Mouse (Mus musculus) ovary, adult 10 weeks (tissue): ENCODE data around the gene Arl13a. TPM values are rescaled to one million over a fixed set of nuclear protein-coding genes. Genes with fewer than 3 reads are reported as not detected.

Source experiments
- polyA plus RNA-seq: library from polyadenylated mRNA; stranded (reverse); fragments of 350-450 nt; fragmentation: Illumina TruSeq; extraction: RNeasy Lipid Tissue Mini Kit (QIAGEN cat#74804); gene quantifications from one replicate; pipeline ENCODE4 v1.2.3, GENCODE M21; 2014

The Arl13a gene
- polyA plus RNA-seq, result not detected

DNA sequence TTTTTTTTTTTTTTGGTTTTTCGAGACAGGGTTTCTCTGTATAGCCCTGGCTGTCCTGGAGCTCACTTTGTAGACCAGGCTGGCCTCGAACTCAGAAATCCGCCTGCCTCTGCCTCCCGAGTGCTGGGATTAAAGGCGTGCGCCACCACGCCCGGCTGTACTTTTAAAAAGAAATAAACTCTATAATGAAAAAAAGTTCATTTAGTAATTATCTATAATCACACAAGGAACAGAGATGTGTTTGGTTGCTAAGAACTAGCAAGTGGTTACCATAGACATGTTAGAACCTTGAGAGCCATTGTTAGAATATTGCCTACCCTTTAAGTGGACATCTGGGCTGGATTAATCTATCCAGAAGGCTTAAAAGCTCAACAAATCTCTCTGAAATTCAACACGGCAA is at the start of gene Arl13a:
Arl13a (plus strand) TSS at position 301 of the 400 bp plus-strand sequence.

DNA sequence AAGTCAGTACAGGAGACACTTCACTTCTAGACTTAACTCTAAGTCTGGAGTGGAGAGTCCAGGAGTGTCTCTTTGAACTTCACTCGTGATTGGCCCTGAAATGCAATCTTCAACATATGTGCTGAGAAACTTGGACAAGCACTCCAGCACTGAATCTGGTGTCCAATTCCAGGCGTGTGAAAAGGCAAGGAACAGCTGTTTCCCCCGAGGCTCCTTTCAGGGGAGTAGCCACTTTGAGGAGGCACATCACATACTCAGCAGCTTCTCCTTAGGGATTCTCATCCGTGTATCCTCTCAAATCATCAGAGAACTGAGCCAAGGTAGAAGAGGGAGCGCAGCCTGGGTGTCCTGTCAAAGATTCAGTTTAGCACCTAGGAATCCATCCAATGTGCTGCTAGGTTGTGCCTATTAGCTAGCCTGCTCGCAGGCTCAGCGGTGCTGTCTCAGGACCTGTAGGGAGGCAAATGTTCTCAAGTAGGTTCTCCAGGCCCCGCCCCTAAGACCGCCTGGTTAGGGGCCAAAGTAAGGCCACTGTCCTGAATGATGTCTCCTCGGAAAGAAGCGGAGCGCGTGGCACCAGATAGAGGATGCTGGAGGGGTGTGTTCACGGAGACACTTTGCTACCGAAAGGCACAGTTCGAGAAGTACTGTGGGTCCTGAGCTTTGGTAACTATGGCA is 25.1 kb upstream of the Arl13a start, which contains the start of gene Xkrx:
Xkrx (minus strand) TSS at position 34 of the 678 bp plus-strand sequence.

DNA sequence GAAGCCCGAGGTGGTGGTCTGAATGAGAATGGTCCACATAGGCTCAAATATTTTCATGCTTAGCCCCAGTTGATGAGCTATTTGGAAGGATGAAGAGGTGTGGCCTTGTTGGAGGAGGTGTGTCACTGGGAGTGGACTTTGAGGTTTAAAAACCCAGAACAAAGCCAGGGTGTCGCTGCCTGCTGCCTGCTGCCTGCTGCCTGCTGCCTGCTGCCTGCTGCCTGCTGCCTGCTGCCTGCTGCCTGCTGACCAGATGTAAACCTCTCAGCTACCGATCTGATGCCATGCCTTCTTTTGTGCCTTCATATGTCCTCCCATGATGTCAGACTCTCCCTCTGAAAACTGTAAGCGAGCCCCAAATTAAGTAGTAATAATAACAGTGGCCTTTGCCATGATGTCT is 34.6 kb downstream of the Arl13a start, which contains the start of gene Nox1:
Nox1 (minus strand) TSS at position 101 of the 400 bp plus-strand sequence.

Other genes with a start within 250 kb of the Arl13a start
- gene Sytl4, start 205.7 kb upstream of the Arl13a start, polyA plus RNA-seq, result 121 TPM
- 104 TPM for gene Cstf2, start 128.3 kb upstream of the Arl13a start, polyA plus RNA-seq
- gene Xkrx, start 25.4 kb upstream of the Arl13a start, polyA plus RNA-seq, result 0.46 TPM
- 0.17 TPM for gene Nox1, start 34.5 kb downstream of the Arl13a start, polyA plus RNA-seq
- gene Trmt2b, start 89.5 kb downstream of the Arl13a start, polyA plus RNA-seq, result 54.2 TPM
- 146 TPM for gene Tmem35a, start 107.7 kb downstream of the Arl13a start, polyA plus RNA-seq
- gene Cenpi, start 120.6 kb downstream of the Arl13a start, polyA plus RNA-seq, result 18.1 TPM
- gene Drp2, start 217.1 kb downstream of the Arl13a start, polyA plus RNA-seq, result 2.1 TPM